Mouse (Mus musculus): Measurements from ENCODE around the gene Nup210.

Gene Nup210

DNA sequence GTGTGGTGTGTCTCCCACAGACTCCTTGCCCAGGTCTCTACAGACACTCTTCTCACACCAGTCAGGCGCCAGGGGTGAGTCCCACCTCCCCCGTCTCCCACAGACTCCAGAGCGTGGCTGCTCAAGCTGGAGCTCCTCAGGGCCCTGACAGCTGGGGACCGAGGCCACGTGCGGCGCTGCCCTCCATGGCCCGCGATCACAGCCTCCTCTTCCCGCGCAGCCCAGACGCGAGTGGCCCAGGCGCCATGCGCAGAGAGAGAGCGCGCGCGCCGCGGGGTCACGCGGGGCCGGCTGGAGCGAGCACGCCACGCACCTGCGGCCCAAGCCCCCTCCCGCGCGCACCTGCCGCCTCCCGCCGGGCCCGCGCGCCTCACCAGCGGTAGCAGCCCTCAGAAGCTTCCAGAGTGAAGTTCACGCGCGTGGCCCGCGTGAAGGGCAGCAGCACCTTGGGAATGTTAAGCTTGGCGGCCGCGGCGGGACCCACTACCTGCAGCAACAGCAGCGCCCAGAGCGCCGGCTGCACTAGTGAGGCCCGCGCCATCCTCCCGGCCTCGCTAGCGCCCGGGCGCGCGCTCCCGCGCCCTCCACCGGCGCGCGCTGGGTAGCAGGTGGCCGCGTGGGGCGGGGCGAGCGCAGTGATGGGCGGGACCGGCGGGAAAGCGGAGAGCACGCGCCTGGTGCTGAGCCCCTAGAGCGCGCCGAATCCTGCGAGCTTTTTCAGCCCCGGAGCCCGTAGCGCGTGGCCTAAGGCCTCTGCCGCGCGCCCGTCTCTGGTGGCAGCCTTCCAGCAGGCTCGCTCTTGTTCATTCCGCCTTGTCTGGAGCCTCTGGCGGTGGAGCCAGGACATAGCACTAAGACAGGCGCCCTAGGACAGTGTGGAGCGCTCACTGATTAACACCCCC is at the start of gene Nup210:
Gene Nup210 (minus strand): TSS at position 586 of the 902 bp plus-strand sequence.
- DNase-seq (ENCODE audit: low spot score in 2 of 2): peak; percentile 95 to 96

GRCm38 (mm10) chr6:91165210-91165609 is 48.6 kb upstream of the Nup210 start:
- DNase-seq (ENCODE audit: low spot score in 2 of 2): peak; percentile 87 to 88

DNA sequence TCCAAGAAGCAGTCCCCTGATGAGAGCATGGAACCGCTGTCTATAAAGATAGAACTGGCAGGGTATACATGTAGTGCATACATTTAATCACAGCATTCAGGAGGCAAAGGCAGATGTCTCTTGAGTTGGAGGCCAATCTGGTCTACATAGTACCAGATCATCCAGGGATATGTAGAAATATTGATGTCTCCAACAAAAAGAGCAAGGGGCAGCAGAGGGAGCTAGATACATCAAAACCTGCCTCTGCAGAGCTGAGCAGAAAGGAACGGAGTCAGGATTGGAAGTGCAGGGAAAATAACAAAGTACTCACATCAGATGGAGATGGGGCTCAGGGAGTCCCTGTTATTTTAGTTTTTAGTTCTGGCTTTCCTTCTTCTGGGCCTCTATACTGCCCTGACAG is 48.0 kb upstream of the Nup210 start:
- DNase-seq (ENCODE audit: low spot score in 2 of 2): no peak

- DNase-seq (ENCODE audit: low spot score in 2 of 2): no peak
These were observed 46.7 kb upstream of the Nup210 start for GRCm38 (mm10) chr6:91163195-91163911.

- no peak for DNase-seq (ENCODE audit: low spot score in 2 of 2)
These were observed 45.7 kb upstream of the Nup210 start for GRCm38 (mm10) chr6:91162314-91162713.

- DNase-seq (ENCODE audit: low spot score in 2 of 2): no peak
These were observed 45.0 kb upstream of the Nup210 start for GRCm38 (mm10) chr6:91161506-91162235.

DNA sequence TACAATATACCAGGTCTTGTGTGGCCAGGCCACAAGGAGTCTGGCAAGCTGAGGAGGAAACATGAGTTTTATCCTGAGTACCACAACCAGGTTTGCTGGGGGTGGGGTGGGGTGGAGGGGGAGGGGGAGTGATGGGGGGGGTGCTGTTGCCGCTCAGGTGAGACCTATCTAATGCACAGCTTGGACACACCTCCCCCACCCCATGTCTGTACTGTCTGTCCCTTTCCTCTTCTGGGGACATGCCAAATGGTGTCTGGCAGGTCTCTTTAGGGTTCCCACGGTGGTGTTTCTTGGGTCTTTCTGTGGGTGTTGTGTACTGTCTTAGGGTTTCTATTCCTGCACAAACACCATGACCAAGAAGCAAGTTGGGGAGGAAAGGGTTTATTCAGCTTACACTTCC is 44.3 kb upstream of the Nup210 start:
- DNase-seq (ENCODE audit: low spot score in 2 of 2): no peak

- DNase-seq (ENCODE audit: low spot score in 2 of 2): peak in 1 of 2 experiments; percentile 47
These were observed 43.8 kb upstream of the Nup210 start for GRCm38 (mm10) chr6:91160399-91160798.

DNA sequence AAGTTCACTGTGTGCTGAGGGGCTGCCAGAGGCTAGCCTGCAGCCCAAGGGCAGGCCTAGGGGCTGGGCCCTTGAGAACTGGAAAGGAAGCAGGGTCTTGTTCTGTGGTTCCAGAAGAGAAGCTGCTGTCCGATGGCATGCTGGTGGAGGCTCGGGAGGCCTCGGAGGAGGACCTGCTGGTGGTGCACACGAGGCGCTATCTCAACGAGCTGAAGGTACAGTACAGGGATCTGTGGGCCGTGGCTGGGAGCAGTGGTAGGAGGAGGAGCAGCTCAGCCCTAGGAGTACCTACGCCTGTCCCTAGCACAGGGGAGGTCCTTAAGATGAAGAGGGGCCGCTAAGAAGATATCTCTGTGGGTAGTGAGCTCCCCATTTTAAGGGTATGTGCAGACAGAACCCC is 42.4 kb upstream of the Nup210 start:
- DNase-seq (ENCODE audit: low spot score in 2 of 2): no peak

DNA sequence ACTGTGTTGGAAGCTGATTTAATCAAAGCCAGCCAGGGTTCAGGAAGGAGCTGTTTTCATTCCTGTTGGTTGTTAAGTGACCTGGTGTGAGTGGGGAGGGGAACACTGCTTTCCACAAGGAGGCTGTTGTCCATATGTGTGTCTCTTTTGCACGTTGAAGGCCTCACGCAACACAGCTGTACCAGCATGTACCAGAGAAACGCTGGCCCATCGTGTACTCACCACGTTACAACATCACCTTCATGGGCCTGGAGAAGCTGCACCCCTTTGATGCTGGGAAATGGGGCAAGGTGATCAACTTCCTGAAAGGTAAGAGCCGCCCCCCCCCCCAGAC is 40.6 kb upstream of the Nup210 start:
- DNase-seq (ENCODE audit: low spot score in 2 of 2): no peak

DNA sequence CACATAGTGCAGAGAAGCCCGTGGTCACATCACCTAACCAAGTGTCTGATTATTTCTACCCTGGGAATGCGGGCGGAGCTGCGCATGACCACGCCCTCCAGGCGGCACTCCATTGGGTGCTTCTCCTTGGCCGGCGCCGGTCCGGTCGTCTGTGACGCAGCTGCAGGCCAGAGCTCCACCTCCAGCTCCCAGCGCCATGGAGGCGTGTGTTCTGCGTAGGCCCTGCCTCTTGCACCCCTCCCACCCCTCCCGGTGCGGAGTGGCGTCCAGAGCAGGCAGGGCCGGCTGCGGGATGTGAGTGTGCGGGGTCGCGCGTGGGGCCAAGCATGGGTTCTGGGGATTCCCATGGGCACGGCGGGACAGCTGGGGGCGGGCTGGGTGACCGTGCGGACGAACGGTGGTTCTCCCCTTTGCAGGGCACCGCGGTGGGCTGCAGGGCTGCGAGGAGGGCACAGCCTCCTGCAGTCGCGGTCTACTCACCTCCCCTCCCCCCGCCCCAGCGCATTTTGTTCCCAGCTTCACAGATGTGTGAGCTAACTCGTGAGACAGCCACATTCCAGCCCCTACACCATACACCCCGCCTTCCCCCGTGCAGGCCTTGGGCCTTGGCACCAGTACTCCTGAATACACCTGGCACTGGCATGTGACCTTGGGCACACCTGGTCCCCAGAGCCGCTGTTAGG is 40.1 kb upstream of the Nup210 start, which contains the start of gene Hdac11:
Gene Hdac11 (plus strand): TSS at position 112 of the 683 bp plus-strand sequence.
- peak; percentile 89 to 92 for DNase-seq (ENCODE audit: low spot score in 2 of 2)

DNA sequence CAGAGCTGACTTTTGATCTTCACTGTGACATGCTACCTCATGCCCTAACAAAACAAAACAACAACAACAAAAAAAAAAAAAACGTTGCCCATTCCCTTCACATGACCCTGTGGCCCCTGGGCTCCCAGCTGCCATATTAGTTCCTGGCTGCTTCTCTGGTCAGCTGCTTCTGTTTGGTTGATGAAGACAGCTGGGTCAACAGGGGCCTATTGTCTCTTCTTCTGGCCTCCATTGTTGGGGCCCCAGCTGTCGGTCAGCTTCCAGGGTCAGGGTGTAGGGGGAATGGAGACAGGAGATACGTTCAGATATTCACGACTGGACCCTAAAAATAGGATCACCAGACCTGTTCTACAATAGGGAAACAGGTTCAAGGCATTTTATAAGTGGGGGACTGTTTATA is 39.4 kb upstream of the Nup210 start:
- no peak for DNase-seq (ENCODE audit: low spot score in 2 of 2)

DNA sequence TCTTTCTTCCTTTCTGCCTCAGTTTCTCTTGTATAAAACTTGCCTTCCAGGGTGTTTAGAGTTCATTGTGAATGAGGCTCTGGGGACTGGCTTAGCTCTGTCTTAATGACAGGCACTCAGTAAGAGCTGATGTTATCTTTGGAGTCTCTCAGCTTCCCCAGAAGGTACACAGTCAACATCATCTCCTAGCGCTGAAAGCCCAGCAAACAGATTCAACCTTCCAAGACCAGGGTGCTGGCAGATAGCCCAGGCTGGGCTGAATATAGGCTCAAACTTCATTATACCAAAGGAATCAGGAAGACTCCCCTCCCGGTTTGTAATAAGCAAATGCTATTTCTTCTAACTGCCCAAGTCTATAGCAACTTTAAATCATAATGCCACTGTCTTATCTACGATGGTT is 38.7 kb upstream of the Nup210 start:
- DNase-seq (ENCODE audit: low spot score in 2 of 2): no peak

DNA sequence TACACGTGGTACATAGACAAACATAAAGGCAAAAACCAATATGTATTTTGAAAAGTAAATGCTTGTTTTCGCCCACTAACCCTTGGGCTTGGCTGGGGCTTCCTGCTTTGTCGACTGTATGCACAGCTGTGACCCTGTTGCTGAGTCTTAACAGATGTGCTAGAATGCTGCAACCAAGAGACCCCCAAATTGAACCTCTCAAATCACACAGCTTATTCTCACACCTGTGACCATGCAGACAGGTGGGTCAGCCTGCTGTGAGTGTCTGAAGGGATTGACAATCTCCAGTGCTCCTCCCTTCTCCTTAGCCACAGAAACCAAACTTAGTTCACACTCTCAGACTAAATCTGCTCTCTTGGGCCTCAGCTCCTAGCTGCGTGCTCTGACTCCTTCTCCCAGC is 38.1 kb upstream of the Nup210 start:
- no peak for DNase-seq (ENCODE audit: low spot score in 2 of 2)

DNA sequence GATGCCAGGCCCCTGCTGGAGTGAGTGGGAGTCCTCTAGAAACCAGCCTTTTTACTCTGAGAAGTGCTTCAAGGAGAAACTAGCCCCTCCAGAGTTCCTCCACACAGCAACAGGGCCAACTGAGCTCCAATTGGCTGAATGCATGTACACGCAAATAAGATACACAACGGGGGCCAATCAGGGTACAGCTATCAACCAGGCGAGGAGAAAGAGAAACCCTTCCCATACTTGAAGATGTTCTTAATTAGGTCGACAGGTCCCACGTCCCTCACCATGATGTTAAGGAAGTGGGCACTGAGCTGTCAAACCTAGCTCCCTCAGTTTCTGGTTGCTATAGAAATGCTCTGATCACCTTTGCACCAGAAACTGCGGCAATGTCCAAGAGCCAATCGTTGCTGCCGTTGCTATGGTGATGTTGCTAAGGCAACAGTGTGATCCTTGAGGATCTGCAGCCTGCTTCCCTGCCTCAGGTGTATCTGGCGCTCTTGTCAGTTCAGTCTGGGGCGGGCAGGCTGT is 37.0 kb upstream of the Nup210 start:
- peak; percentile 72 to 83 for DNase-seq (ENCODE audit: low spot score in 2 of 2)

DNA sequence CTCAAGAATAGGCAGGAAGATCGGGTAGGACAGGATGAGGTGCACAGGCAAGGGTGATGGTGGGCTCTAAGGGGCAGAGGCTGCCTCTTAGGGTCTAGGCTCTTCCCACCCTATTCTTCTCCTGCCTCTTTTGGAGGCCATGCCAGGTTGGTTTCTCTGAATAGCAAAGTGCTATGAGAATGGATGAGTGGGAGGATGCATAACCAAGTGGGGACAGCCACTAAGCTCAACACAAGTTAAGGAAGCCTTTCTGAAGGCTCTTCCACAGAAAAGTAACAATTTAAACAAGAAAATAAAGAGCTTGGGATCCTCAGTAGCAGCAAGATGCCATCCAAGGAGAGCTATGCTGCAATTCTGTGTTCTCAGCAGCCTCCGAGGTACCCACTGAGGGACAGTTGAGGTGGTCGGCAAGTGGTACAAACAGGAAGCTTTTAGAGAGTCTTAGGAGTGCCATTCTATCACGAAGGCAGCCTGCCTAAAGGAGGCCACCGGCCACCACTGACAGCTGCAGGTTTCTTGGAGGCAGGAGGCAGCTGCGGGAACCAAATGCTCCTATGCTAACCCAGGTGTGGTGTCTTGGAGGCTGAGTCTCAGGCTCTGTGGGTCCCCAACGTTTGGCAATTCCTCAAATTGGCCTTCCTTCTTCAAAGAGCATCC is 36.4 kb upstream of the Nup210 start:
- DNase-seq (ENCODE audit: low spot score in 2 of 2): peak in 1 of 2 experiments; percentile 27

DNA sequence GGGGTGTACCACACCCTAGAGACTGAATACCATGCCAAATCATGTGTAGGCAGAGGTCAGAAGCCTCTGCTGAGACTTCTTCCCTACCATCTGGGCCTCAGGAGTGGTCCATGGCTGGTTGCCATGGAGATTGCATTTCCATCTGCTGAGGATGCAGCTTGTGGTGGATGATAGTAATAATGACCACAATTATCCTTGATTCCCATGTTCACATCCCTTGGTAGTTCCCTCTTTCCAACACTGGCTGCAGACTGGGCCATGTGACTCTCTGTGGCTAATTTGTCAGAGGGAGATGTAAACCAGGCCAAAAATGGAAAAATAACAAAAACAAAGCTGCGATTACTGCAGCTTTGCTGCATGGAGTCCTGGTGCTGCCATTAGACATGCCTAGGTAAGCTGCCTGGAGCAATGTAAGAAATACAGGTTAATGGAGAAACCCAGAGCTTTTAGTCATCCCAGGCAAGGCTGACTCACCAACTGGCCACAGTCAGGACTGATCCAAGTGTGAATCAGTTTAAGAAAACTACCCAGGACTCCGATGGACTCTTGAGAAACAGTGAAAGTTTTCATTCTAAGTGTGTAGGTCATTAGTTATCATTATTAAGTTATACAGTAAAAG is 30.6 kb upstream of the Nup210 start:
- DNase-seq (ENCODE audit: low spot score in 2 of 2): no peak

DNA sequence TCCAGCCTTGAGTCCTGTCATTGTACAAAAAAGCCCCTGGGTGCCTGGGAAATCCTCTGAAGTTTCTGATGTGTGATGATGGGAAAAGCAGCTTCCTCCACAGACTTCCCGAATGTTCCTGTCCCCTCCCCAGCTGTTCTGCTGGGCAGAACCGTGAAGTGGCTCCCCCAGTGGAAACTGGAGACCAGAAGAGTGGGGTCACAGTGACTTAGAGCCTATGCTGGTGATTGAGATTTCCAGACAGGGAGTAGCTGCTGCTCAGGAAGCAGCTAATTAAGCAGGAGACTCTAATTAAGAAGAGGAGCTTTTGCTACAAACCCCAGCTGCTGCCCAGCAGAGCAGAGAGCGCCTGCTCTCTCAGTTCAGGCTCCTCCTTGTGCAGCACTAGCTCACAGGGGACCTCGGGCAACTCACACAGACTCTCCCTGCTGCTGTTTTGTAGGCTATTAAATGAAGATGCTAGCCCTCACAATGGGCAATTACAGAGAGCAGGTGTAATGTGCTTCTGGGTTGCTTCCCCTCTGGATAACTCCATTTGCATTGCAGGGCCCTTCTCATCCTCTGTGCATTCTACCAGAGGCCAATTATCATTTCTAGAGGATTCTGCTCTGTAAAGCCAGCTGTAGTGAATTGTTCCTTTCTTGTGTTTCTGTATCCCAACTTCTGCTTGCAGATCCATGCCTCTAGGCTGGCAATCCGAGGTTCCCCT is 30.0 kb upstream of the Nup210 start:
- DNase-seq (ENCODE audit: low spot score in 2 of 2): no peak

DNA sequence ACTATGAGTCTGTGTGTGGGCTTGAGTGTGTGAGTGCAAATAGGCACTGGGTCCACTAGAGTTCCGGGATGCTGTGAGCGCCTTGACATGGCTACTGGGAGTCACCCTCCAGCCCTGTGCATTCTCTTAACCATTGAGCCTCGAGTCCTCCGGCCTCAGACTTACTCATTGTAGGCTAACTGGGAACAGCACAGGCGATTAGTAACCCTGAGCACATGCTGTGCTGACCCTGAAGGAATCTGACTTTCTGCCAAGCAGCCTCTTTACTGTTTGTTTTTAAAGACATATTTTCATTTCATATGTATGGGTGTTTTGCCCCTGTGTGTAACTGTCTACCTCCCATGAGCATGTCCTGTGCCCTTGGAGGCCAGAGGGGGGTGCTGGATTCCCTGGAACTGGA is 28.9 kb upstream of the Nup210 start:
- no peak for DNase-seq (ENCODE audit: low spot score in 2 of 2)

GRCm38 (mm10) chr6:91145056-91145455 is 28.4 kb upstream of the Nup210 start:
- DNase-seq (ENCODE audit: low spot score in 2 of 2): no peak
